Mouse (Mus musculus): ENCODE data around the gene Fhod1. TPM values are rescaled to one million over a fixed set of nuclear protein-coding genes. Genes with fewer than 3 reads are reported as not detected.
A peak's percentile ranks its signal among the peaks of the same experiment; 100 is the strongest.

Gene Fhod1
- polyA plus RNA-seq, 1 experiment from 2014 or later = 18.8 TPM

GRCm38 (mm10) chr8:105331469-105331868 lies 16.3 kb downstream of the Fhod1 start:
- Histone ChIP-seq H3K4me2 (no peak overlapping the region), H3K9ac (no peak overlapping the region), H3K4me1 (ENCODE audit: insufficient read depth) (0 out of 2 replicates have a peak, but pooled peaks cover 4% of the 10 kb centered on the region), H3K36me3 (ENCODE audit: insufficient read depth) (peaks cover 91% of the 10 kb centered on the region), H3K4me3 (ENCODE audit: low read depth, low read length) (no peak overlapping the region), H3K9me3 (ENCODE audit: low read depth, low read length) (no peaks in the 10 kb centered on the region), H3K27ac (ENCODE audit: low read depth) (no peak overlapping the region), H3K27me3 (ENCODE audit: insufficient read depth, low read length) (no peaks in the 10 kb centered on the region)
- WGBS = 90% methylated on average over 22 of the region's 22 CpGs
- TF ChIP-seq CTCF (IDR thresholded peaks at IDR 0.05; ENCODE audit: low read depth) = no peak
- no peak for DNase-seq
- ATAC-seq (ENCODE audit: insufficient read depth) = no peak

- 92% methylated on average over 12 of the region's 12 CpGs for WGBS
- DNase-seq = no peak
- no peaks in the 10 kb centered on the region for H3K9me3 ChIP-seq (ENCODE audit: low read depth, low read length)
- no peaks in the 10 kb centered on the region for H3K27me3 ChIP-seq (ENCODE audit: insufficient read depth, low read length)
- no peak overlapping the region for H3K4me2 ChIP-seq
- peaks cover 8% of the 10 kb centered on the region; the same call in 1 of the 2 replicates for H3K4me1 ChIP-seq (ENCODE audit: insufficient read depth)
- no peak for ATAC-seq (ENCODE audit: insufficient read depth)
- no peak overlapping the region for H3K4me3 ChIP-seq (ENCODE audit: low read depth, low read length)
- TF ChIP-seq CTCF (IDR thresholded peaks at IDR 0.05; ENCODE audit: low read depth) = no peak
- H3K27ac ChIP-seq (ENCODE audit: low read depth) = no peak overlapping the region
- no peak overlapping the region for H3K9ac ChIP-seq
- peaks cover 80% of the 10 kb centered on the region for H3K36me3 ChIP-seq (ENCODE audit: insufficient read depth)
Measured at GRCm38 (mm10) chr8:105330325-105330724, 17.4 kb downstream of the Fhod1 start.

DNA sequence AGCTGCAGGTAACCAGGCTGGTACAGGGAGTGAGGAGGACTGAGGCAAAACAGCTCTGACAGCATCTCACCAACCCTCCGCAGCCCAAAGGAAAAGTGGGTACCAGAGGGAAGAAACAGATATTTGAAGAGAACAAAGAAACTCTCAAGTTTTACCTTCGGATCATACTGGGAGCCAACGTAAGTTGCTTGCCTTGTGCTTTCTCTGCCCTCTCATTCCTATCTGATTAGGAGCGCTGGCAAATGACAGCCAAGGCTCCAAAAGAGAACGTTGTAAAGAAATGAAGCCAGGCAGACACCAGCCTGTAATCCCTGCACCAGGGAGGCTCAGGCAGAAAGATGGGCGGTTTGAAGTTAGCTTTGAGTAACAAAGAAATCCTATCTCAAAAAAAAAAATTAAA lies 20.8 kb downstream of the Fhod1 start:
- peak overlapping the region; percentile 83 for H3K4me3 ChIP-seq (ENCODE audit: low read depth, low read length)
- 35% methylated on average over 6 of the region's 6 CpGs for WGBS
- H3K36me3 ChIP-seq (ENCODE audit: insufficient read depth) = peaks cover 55% of the 10 kb centered on the region
- no peak for ATAC-seq (ENCODE audit: insufficient read depth)
- no peaks in the 10 kb centered on the region for H3K27me3 ChIP-seq (ENCODE audit: insufficient read depth, low read length)
- DNase-seq = no peak
- peak overlapping the region; percentile 80; the same call in 1 of the 2 replicates for H3K27ac ChIP-seq (ENCODE audit: low read depth)
- no peaks in the 10 kb centered on the region for H3K9me3 ChIP-seq (ENCODE audit: low read depth, low read length)
- H3K4me1 ChIP-seq (ENCODE audit: insufficient read depth) = peaks cover 13% of the 10 kb centered on the region; the same call in 1 of the 2 replicates
- H3K9ac ChIP-seq = peak overlapping the region; percentile 69
- no peak for TF ChIP-seq CTCF (IDR thresholded peaks at IDR 0.05; ENCODE audit: low read depth)
- H3K4me2 ChIP-seq = peak overlapping the region; percentile 80

GRCm38 (mm10) chr8:105326141-105326672 lies 21.5 kb downstream of the Fhod1 start, which contains the start of the genes Lrrc29 and Tmem208:
Lrrc29 (minus strand) TSS chr8:105326278.
Tmem208 (plus strand) TSS chr8:105326354.
- peak within 1 kb of the TSS; percentile 80 for H3K4me2 ChIP-seq
- peak within 1 kb of the TSS; percentile 69 for H3K9ac ChIP-seq
- H3K4me1 ChIP-seq (ENCODE audit: insufficient read depth) = peaks cover 13% of the 10 kb centered on the region; the same call in 1 of the 2 replicates
- ATAC-seq (ENCODE audit: insufficient read depth) = peak; percentile 92
- H3K27me3 ChIP-seq (ENCODE audit: insufficient read depth, low read length) = no peaks in the 10 kb centered on the region
- DNase-seq = peak; percentile 99
- H3K9me3 ChIP-seq (ENCODE audit: low read depth, low read length) = no peaks in the 10 kb centered on the region
- peak within 1 kb of the TSS; percentile 83 for H3K4me3 ChIP-seq (ENCODE audit: low read depth, low read length)
- TF ChIP-seq CTCF (IDR thresholded peaks at IDR 0.05; ENCODE audit: low read depth) = peak; percentile 70
- peak within 1 kb of the TSS; percentile 80 for H3K27ac ChIP-seq (ENCODE audit: low read depth)
- peaks cover 52% of the 10 kb centered on the region for H3K36me3 ChIP-seq (ENCODE audit: insufficient read depth)
- WGBS = under 1% methylated on average over 36 of the region's 36 CpGs

DNA sequence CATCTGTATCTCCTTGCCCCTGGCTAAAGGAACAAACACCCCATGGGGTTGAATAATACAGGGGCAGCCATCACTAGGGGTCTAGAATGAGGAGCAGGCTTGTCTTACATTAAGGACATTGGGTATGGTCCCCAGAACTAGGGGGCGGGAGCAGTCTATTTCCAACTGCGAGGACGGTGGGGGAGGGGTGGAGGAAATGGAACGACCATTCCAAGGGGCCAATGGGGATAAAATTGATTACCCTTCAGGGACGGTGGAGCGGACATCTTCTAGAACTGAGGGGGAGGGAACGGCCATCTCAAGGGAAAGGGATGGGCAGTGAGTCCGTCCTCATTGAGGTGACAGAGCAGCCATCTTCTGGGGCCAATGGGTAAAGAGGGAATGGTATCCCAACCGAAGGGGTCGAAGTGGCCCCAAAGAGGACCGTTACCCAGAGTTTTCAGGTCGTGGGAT lies 22.1 kb downstream of the Fhod1 start:
- Histone ChIP-seq H3K4me1 (ENCODE audit: insufficient read depth) (peaks cover 13% of the 10 kb centered on the region; the same call in 1 of the 2 replicates), H3K9ac (peak overlapping the region; percentile 69), H3K4me2 (peak overlapping the region; percentile 80), H3K27me3 (ENCODE audit: insufficient read depth, low read length) (no peaks in the 10 kb centered on the region), H3K27ac (ENCODE audit: low read depth) (0 out of 2 replicates have a peak overlapping the region, but pooled peaks have one; percentile 50), H3K9me3 (ENCODE audit: low read depth, low read length) (no peaks in the 10 kb centered on the region), H3K4me3 (ENCODE audit: low read depth, low read length) (peak overlapping the region; percentile 83), H3K36me3 (ENCODE audit: insufficient read depth) (peaks cover 47% of the 10 kb centered on the region)
- TF ChIP-seq CTCF (IDR thresholded peaks at IDR 0.05; ENCODE audit: low read depth) = no peak
- ATAC-seq (ENCODE audit: insufficient read depth) (peak; percentile 57), DNase-seq (peak; percentile 56)
- WGBS = under 1% methylated on average over 12 of the region's 12 CpGs

DNA sequence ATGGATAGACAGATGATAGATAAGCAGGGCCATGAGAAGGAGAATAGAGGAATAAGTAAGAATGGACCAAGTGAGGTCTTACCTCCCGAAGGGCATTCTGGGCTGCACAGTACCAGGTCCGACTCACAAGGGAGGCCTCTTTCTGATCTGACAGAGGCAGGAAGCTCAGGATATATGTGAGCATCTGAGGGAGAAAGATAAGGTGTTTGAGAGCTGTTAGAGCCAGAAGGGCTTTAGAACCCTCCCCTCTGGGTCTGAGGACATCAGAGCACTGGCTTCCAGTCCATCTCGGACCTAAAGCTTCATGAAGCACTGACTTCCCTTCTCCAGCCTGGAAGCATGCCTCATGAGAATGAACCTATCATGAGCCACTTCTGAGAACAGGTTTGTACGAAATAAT lies 24.6 kb downstream of the Fhod1 start:
- Histone ChIP-seq H3K36me3 (ENCODE audit: insufficient read depth) (peaks cover 37% of the 10 kb centered on the region), H3K27ac (ENCODE audit: low read depth) (no peak overlapping the region), H3K27me3 (ENCODE audit: insufficient read depth, low read length) (no peaks in the 10 kb centered on the region), H3K4me1 (ENCODE audit: insufficient read depth) (peaks cover 13% of the 10 kb centered on the region; the same call in 1 of the 2 replicates), H3K9ac (no peak overlapping the region), H3K4me3 (ENCODE audit: low read depth, low read length) (no peak overlapping the region), H3K9me3 (ENCODE audit: low read depth, low read length) (no peaks in the 10 kb centered on the region), H3K4me2 (no peak overlapping the region; the same call in 1 of the 2 replicates)
- DNase-seq = no peak
- WGBS = 86% methylated on average over 4 of the region's 4 CpGs
- no peak for ATAC-seq (ENCODE audit: insufficient read depth)
- TF ChIP-seq CTCF (IDR thresholded peaks at IDR 0.05; ENCODE audit: low read depth) = no peak

- H3K4me2 ChIP-seq = no peak overlapping the region
- no peak for DNase-seq
- no peaks in the 10 kb centered on the region for H3K4me1 ChIP-seq (ENCODE audit: insufficient read depth)
- no peaks in the 10 kb centered on the region for H3K27me3 ChIP-seq (ENCODE audit: insufficient read depth, low read length)
- no peak overlapping the region for H3K4me3 ChIP-seq (ENCODE audit: low read depth, low read length)
- 75% methylated on average over 11 of the region's 11 CpGs for WGBS
- H3K9ac ChIP-seq = no peak overlapping the region
- no peaks in the 10 kb centered on the region for H3K9me3 ChIP-seq (ENCODE audit: low read depth, low read length)
- no peak overlapping the region for H3K27ac ChIP-seq (ENCODE audit: low read depth)
- H3K36me3 ChIP-seq (ENCODE audit: insufficient read depth) = peaks cover 52% of the 10 kb centered on the region
- TF ChIP-seq CTCF (IDR thresholded peaks at IDR 0.05; ENCODE audit: low read depth) = no peak
- ATAC-seq (ENCODE audit: insufficient read depth) = no peak
Measured at GRCm38 (mm10) chr8:105318662-105319190, 29.0 kb downstream of the Fhod1 start.
